Mouse (Mus musculus) liver, embryonic 15.5 days (tissue): ENCODE data around the gene Pigk. TPM values are rescaled to one million over a fixed set of nuclear protein-coding genes. Genes with fewer than 3 reads are reported as not detected.

ENCODE experiments used
- ATAC-seq: fragments of 200-750 bp; cut with Nextera tagmentation; 2 replicates; pipeline ENCODE4 v1.8.0; 2017; ENCODE audit warnings: moderate number of reproducible peaks, mild to moderate bottlenecking, moderate library complexity; ENCODE audit not compliant: insufficient read depth
- H3K27ac ChIP-seq: fragments of 300-500 bp; sonication (generic); replicated peaks from 2 replicates; pipeline ENCODE4 v1.5.1; 2015; ENCODE audit warnings: mild to moderate bottlenecking, inconsistent platforms
- H3K27me3 ChIP-seq: fragments of 300-500 bp; sonication (generic); 2 replicates; pipeline ENCODE4 v1.6.1; 2015; ENCODE audit warnings: mild to moderate bottlenecking, inconsistent platforms
- H3K36me3 ChIP-seq: fragments of 300-500 bp; sonication (generic); replicated peaks from 2 replicates; pipeline ENCODE4 v1.6.1; 2015; ENCODE audit warnings: moderate library complexity, mild to moderate bottlenecking, inconsistent platforms
- H3K4me1 ChIP-seq: fragments of 300-500 bp; sonication (generic); replicated peaks from 2 replicates; pipeline ENCODE4 v1.6.1; 2015; ENCODE audit warnings: inconsistent platforms
- H3K4me2 ChIP-seq: fragments of 300-500 bp; sonication (generic); 2 replicates; pipeline ENCODE4 v1.6.1; 2015; ENCODE audit warnings: moderate library complexity, mild to moderate bottlenecking, inconsistent platforms
- H3K4me3 ChIP-seq: fragments of 300-500 bp; sonication (generic); replicated peaks from 2 replicates; pipeline ENCODE4 v1.5.1; 2015; ENCODE audit warnings: mild to moderate bottlenecking, inconsistent platforms
- H3K9ac ChIP-seq: fragments of 300-500 bp; sonication (generic); 2 replicates; pipeline ENCODE4 v1.6.1; 2015; ENCODE audit warnings: moderate library complexity, mild to moderate bottlenecking, inconsistent platforms
- H3K9me3 ChIP-seq: fragments of 300-500 bp; sonication (generic); replicated peaks from 2 replicates; pipeline ENCODE4 v1.6.1; 2016; ENCODE audit warnings: inconsistent platforms
- WGBS: fragments of 180-500 bp; shearing (Covaris S2); methylation state at CpG from one replicate; pipeline ENCODE4 v1.1.7; 2015; ENCODE audit warnings: mixed read lengths; ENCODE audit not compliant: insufficient replicate concordance; 5-methylcytosine and 5-hydroxymethylcytosine counted together
- polyA plus RNA-seq: library from polyadenylated mRNA; unstranded; fragments of >200 nt; fragmentation: Nextera tagmentation; extraction: Ambion mirVana; gene quantifications from 2 replicates; pipeline ENCODE4 v1.2.1, GENCODE M21; 2015

Gene Pigk
- polyA plus RNA-seq, 1 experiment from 2014 or later, result 23.5 TPM

- no peak overlapping the region for H3K4me3 ChIP-seq
- WGBS, result 63% methylated on average over 6 of the region's 6 CpGs
- no peak for ATAC-seq
Measured at GRCm38 (mm10) chr3:152875723-152876290, 161.9 kb downstream of the Pigk start.

GRCm38 (mm10) chr3:152880121-152880835 is 166.4 kb downstream of the Pigk start:
- no peak overlapping the region for H3K9ac ChIP-seq
- no peaks in the 10 kb centered on the region for H3K9me3 ChIP-seq
- H3K27ac ChIP-seq, result no peak overlapping the region
- 74% methylated on average over 15 of the region's 15 CpGs for WGBS
- no peaks in the 10 kb centered on the region for H3K27me3 ChIP-seq
- no peak for ATAC-seq
- H3K4me2 ChIP-seq, result no peak overlapping the region
- H3K4me3 ChIP-seq, result no peak overlapping the region
- H3K36me3 ChIP-seq, result no peaks in the 10 kb centered on the region
- H3K4me1 ChIP-seq, result no peaks in the 10 kb centered on the region

More at GRCm38 (mm10) chr3:152875723-152876290, 161.9 kb downstream of the Pigk start:
- Histone ChIP-seq H3K27me3 (no peaks in the 10 kb centered on the region), H3K4me1 (no peaks in the 10 kb centered on the region), H3K4me2 (no peak overlapping the region), H3K9ac (no peak overlapping the region), H3K27ac (no peak overlapping the region), H3K9me3 (no peaks in the 10 kb centered on the region), H3K36me3 (no peaks in the 10 kb centered on the region)

- WGBS, result 56% methylated on average over 4 of the region's 4 CpGs
- H3K4me1 ChIP-seq, result no peaks in the 10 kb centered on the region
Measured at GRCm38 (mm10) chr3:152881706-152882105, 167.8 kb downstream of the Pigk start.

GRCm38 (mm10) chr3:152883556-152883955 is 169.7 kb downstream of the Pigk start:
- Histone ChIP-seq H3K36me3 (no peaks in the 10 kb centered on the region), H3K27me3 (no peaks in the 10 kb centered on the region), H3K9ac (no peak overlapping the region), H3K4me1 (no peaks in the 10 kb centered on the region), H3K4me2 (no peak overlapping the region), H3K4me3 (no peak overlapping the region), H3K27ac (no peak overlapping the region), H3K9me3 (no peaks in the 10 kb centered on the region)
- WGBS, result 67% methylated on average over 3 of the region's 3 CpGs
- no peak for ATAC-seq

More at GRCm38 (mm10) chr3:152881706-152882105, 167.8 kb downstream of the Pigk start:
- H3K9ac ChIP-seq, result no peak overlapping the region
- no peak overlapping the region for H3K4me3 ChIP-seq
- no peaks in the 10 kb centered on the region for H3K36me3 ChIP-seq
- no peak overlapping the region for H3K27ac ChIP-seq
- ATAC-seq, result no peak
- no peaks in the 10 kb centered on the region for H3K27me3 ChIP-seq
- no peak overlapping the region for H3K4me2 ChIP-seq
- H3K9me3 ChIP-seq, result no peaks in the 10 kb centered on the region

GRCm38 (mm10) chr3:152886749-152887148 is 172.8 kb downstream of the Pigk start:
- Histone ChIP-seq H3K9ac (no peak overlapping the region), H3K4me2 (no peak overlapping the region), H3K27me3 (no peaks in the 10 kb centered on the region), H3K36me3 (no peaks in the 10 kb centered on the region), H3K27ac (no peak overlapping the region), H3K4me1 (no peaks in the 10 kb centered on the region), H3K4me3 (no peak overlapping the region), H3K9me3 (no peaks in the 10 kb centered on the region)
- no peak for ATAC-seq

GRCm38 (mm10) chr3:152888116-152888515 is 174.2 kb downstream of the Pigk start:
- WGBS, result 36% methylated on average over 7 of the region's 7 CpGs
- no peak overlapping the region for H3K4me3 ChIP-seq

GRCm38 (mm10) chr3:152894935-152895334 is 181.0 kb downstream of the Pigk start:
- Histone ChIP-seq H3K36me3 (no peaks in the 10 kb centered on the region), H3K4me1 (no peaks in the 10 kb centered on the region), H3K27ac (no peak overlapping the region), H3K9ac (no peak overlapping the region), H3K9me3 (no peaks in the 10 kb centered on the region), H3K4me2 (no peak overlapping the region), H3K27me3 (no peaks in the 10 kb centered on the region), H3K4me3 (no peak overlapping the region)
- 12% methylated on average over 4 of the region's 4 CpGs for WGBS
- ATAC-seq, result no peak

More at GRCm38 (mm10) chr3:152888116-152888515, 174.2 kb downstream of the Pigk start:
- H3K9me3 ChIP-seq, result no peaks in the 10 kb centered on the region
- ATAC-seq, result no peak
- H3K36me3 ChIP-seq, result no peaks in the 10 kb centered on the region
- H3K27ac ChIP-seq, result no peak overlapping the region
- no peak overlapping the region for H3K4me2 ChIP-seq
- no peak overlapping the region for H3K9ac ChIP-seq
- no peaks in the 10 kb centered on the region for H3K4me1 ChIP-seq
- H3K27me3 ChIP-seq, result no peaks in the 10 kb centered on the region

- ATAC-seq, result no peak
- no peak overlapping the region for H3K27ac ChIP-seq
- H3K36me3 ChIP-seq, result no peaks in the 10 kb centered on the region
- WGBS, result 49% methylated on average over 3 of the region's 3 CpGs
- H3K4me1 ChIP-seq, result no peaks in the 10 kb centered on the region
- no peak overlapping the region for H3K9ac ChIP-seq
- no peak overlapping the region for H3K4me2 ChIP-seq
- H3K27me3 ChIP-seq, result no peaks in the 10 kb centered on the region
- H3K9me3 ChIP-seq, result no peaks in the 10 kb centered on the region
- no peak overlapping the region for H3K4me3 ChIP-seq
Measured at GRCm38 (mm10) chr3:152896111-152896510, 182.2 kb downstream of the Pigk start.

GRCm38 (mm10) chr3:152897196-152897595 is 183.3 kb downstream of the Pigk start:
- H3K9ac ChIP-seq, result no peak overlapping the region
- H3K36me3 ChIP-seq, result no peaks in the 10 kb centered on the region
- H3K9me3 ChIP-seq, result no peaks in the 10 kb centered on the region
- no peak overlapping the region for H3K4me2 ChIP-seq
- no peak for ATAC-seq
- 51% methylated on average over 5 of the region's 5 CpGs for WGBS
- H3K4me3 ChIP-seq, result no peak overlapping the region
- H3K27me3 ChIP-seq, result no peaks in the 10 kb centered on the region
- no peaks in the 10 kb centered on the region for H3K4me1 ChIP-seq
- H3K27ac ChIP-seq, result no peak overlapping the region

- 72% methylated on average over 9 of the region's 9 CpGs for WGBS
- no peak for ATAC-seq
- H3K4me3 ChIP-seq, result no peak overlapping the region
Measured at GRCm38 (mm10) chr3:152898906-152899305, 185.0 kb downstream of the Pigk start.

GRCm38 (mm10) chr3:152905026-152905425 is 191.1 kb downstream of the Pigk start:
- no peaks in the 10 kb centered on the region for H3K36me3 ChIP-seq
- 65% methylated on average over 10 of the region's 10 CpGs for WGBS
- no peak for ATAC-seq
- H3K4me1 ChIP-seq, result no peaks in the 10 kb centered on the region
- H3K9ac ChIP-seq, result no peak overlapping the region
- no peak overlapping the region for H3K4me2 ChIP-seq
- no peak overlapping the region for H3K4me3 ChIP-seq
- H3K27me3 ChIP-seq, result no peaks in the 10 kb centered on the region
- H3K9me3 ChIP-seq, result no peaks in the 10 kb centered on the region
- H3K27ac ChIP-seq, result no peak overlapping the region

More at GRCm38 (mm10) chr3:152898906-152899305, 185.0 kb downstream of the Pigk start:
- Histone ChIP-seq H3K27me3 (no peaks in the 10 kb centered on the region), H3K36me3 (no peaks in the 10 kb centered on the region), H3K27ac (no peak overlapping the region), H3K9ac (no peak overlapping the region), H3K4me2 (no peak overlapping the region), H3K4me1 (no peaks in the 10 kb centered on the region), H3K9me3 (no peaks in the 10 kb centered on the region)
